ENCODE assay signal across 23 mouse cellular contexts in genomic region chr14:57363833-57364232, GRCm38 (mm10). TPM values are rescaled to one million over a fixed set of nuclear protein-coding genes. Genes with fewer than 3 reads are reported as not detected.
DNase-seq lines count a peak whose midpoint lies in the region; ATAC-seq and TF ChIP-seq lines count a peak whose summit lies in the region.
"Had no signal": no experiment of that assay in that cellular context is flagged by ENCODE, and none has a peak within 500 bp of the region (broad histone marks: within the 10 kb centered on the region; RNA-seq: fewer than 3 reads in every experiment).

No protein-coding gene starts in this region.

- no peak for TF ChIP-seq CTCF in kidney, adult 2 months (conservative IDR thresholded peaks at IDR 0.05; ENCODE audit: insufficient read depth, insufficient read length, low read depth, low read length)

- peak; percentile 41 for DNase-seq in kidney, adult 11 months
- DNase-seq in kidney, adult 2 months, result peak; percentile 58
- peak; percentile 24 for DNase-seq in kidney, postnatal 14 days
- peak; percentile 39 to 61 for DNase-seq in kidney, postnatal 36 days
- DNase-seq: adrenal gland, adult 8-10 months; adrenal gland, postnatal 14 days; adrenal gland, postnatal 36 days; B cell, adult 2 months; cerebellum, adult 11-12 months; cerebellum, adult 2 months; cerebellum, adult 9-10 months; cerebellum, postnatal 25 days had no signal

- no peak overlapping the region for H3K4me3 ChIP-seq in kidney, embryonic 14.5 days (ENCODE audit: low read length)
- no peak overlapping the region for H3K4me3 ChIP-seq in kidney, adult 2 months (ENCODE audit: insufficient read depth, low read depth, low read length)
- H3K4me3 ChIP-seq in kidney, embryonic 16.5 days (ENCODE audit: low read length), result no peak overlapping the region
- no peak overlapping the region for H3K4me3 ChIP-seq in kidney, embryonic 15.5 days (replicated peaks)
- H3K4me3 ChIP-seq: forebrain, embryonic 13.5 days had no signal

- no peak for TF ChIP-seq POLR2A in kidney, adult 2 months (IDR thresholded peaks at IDR 0.05; ENCODE audit: low read depth, low read length)

- H3K27me3 ChIP-seq in kidney, embryonic 14.5 days (ENCODE audit: control insufficient read depth, insufficient read depth, low read length), result no peaks in the 10 kb centered on the region
- H3K27me3 ChIP-seq in kidney, adult 2 months (replicated peaks; ENCODE audit: control insufficient read depth, insufficient read depth, low read length), result no peaks in the 10 kb centered on the region
- no peaks in the 10 kb centered on the region for H3K27me3 ChIP-seq in kidney, embryonic 16.5 days (ENCODE audit: insufficient read depth, low read length)
- H3K27me3 ChIP-seq in kidney, embryonic 15.5 days, result no peaks in the 10 kb centered on the region
- H3K27me3 ChIP-seq: CH12.LX; embryonic facial prominence, embryonic 12.5 days; Patski had no signal

- H3K4me2 ChIP-seq in kidney, embryonic 14.5 days (replicated peaks; ENCODE audit: low read depth, low read length), result no peak overlapping the region
- no peak overlapping the region for H3K4me2 ChIP-seq in kidney, embryonic 16.5 days (replicated peaks; ENCODE audit: low read depth, low read length)
- H3K4me2 ChIP-seq in kidney, embryonic 15.5 days, result no peak overlapping the region

- no peak for ATAC-seq in kidney, embryonic 14.5 days (ENCODE audit: low FRiP score, low TSS enrichment)
- ATAC-seq in kidney, embryonic 16.5 days (ENCODE audit: low FRiP score, low TSS enrichment), result no peak
- no peak; the same call in 1 of the 2 replicates for ATAC-seq in kidney, embryonic 15.5 days (replicated peaks; ENCODE audit: low FRiP score)
- ATAC-seq: activated CD4-positive, CD25-positive, alpha-beta regulatory T cell, adult 4 months; CD4-positive, CD25-positive, alpha-beta regulatory T cell, adult 4 months; Patski had no signal

- H3K36me3 ChIP-seq in kidney, embryonic 14.5 days (ENCODE audit: control insufficient read depth, insufficient read depth, low read length), result no peaks in the 10 kb centered on the region
- H3K36me3 ChIP-seq in kidney, adult 2 months (ENCODE audit: control insufficient read depth, insufficient read depth, low read length), result no peaks in the 10 kb centered on the region
- no peaks in the 10 kb centered on the region for H3K36me3 ChIP-seq in kidney, embryonic 16.5 days (ENCODE audit: insufficient read depth, low read length)
- no peaks in the 10 kb centered on the region for H3K36me3 ChIP-seq in kidney, embryonic 15.5 days
- H3K36me3 ChIP-seq: embryonic facial prominence, embryonic 10.5 days; embryonic facial prominence, embryonic 12.5 days had no signal

- no peak overlapping the region for H3K27ac ChIP-seq in kidney, embryonic 14.5 days (ENCODE audit: low read depth, low read length)
- peak overlapping the region; percentile 51 for H3K27ac ChIP-seq in kidney, adult 2 months (ENCODE audit: insufficient read depth, low read depth, low read length)
- no peak overlapping the region for H3K27ac ChIP-seq in kidney, embryonic 16.5 days (ENCODE audit: low read length)
- no peak overlapping the region for H3K27ac ChIP-seq in kidney, embryonic 15.5 days
- H3K27ac ChIP-seq: embryonic facial prominence, embryonic 10.5 days; embryonic facial prominence, embryonic 12.5 days; forebrain, embryonic 13.5 days had no signal

- no peak overlapping the region for H3K9ac ChIP-seq in kidney, embryonic 14.5 days (ENCODE audit: low read depth, low read length)
- H3K9ac ChIP-seq in kidney, embryonic 16.5 days (replicated peaks; ENCODE audit: low read length), result no peak overlapping the region
- no peak overlapping the region for H3K9ac ChIP-seq in kidney, embryonic 15.5 days
- H3K9ac ChIP-seq: embryonic facial prominence, embryonic 12.5 days; forebrain, embryonic 13.5 days had no signal

- no peaks in the 10 kb centered on the region for H3K9me3 ChIP-seq in kidney, embryonic 14.5 days (ENCODE audit: control insufficient read depth, low read length)
- H3K9me3 ChIP-seq in kidney, embryonic 16.5 days (ENCODE audit: low read length), result no peaks in the 10 kb centered on the region
- no peaks in the 10 kb centered on the region for H3K9me3 ChIP-seq in kidney, embryonic 15.5 days (replicated peaks)
- H3K9me3 ChIP-seq: embryonic facial prominence, embryonic 10.5 days; embryonic facial prominence, embryonic 12.5 days; forebrain, embryonic 13.5 days; G1E had no signal

- WGBS in kidney, embryonic 14.5 days, result 81% methylated on average over 6 of the region's 6 CpGs
- 59% methylated on average over 6 of the region's 6 CpGs for whole genome bisulfite sequencing in kidney, adult 2 months
- 87% methylated on average over 6 of the region's 6 CpGs for WGBS in kidney, embryonic 16.5 days
- 83% methylated on average over 6 of the region's 6 CpGs for WGBS in kidney, embryonic 15.5 days

- H3K4me1 ChIP-seq in kidney, embryonic 14.5 days (ENCODE audit: control insufficient read depth, insufficient read depth, low read length), result no peaks in the 10 kb centered on the region
- H3K4me1 ChIP-seq in kidney, adult 2 months (ENCODE audit: control insufficient read depth, insufficient read depth, low read length), result peaks cover 16% of the 10 kb centered on the region; the same call in 1 of the 2 replicates
- peaks cover 6% of the 10 kb centered on the region for H3K4me1 ChIP-seq in kidney, embryonic 16.5 days (ENCODE audit: insufficient read depth, low read length)
- H3K4me1 ChIP-seq in kidney, embryonic 15.5 days, result peaks cover 9% of the 10 kb centered on the region; the same call in 1 of the 2 replicates
- H3K4me1 ChIP-seq: forebrain, embryonic 13.5 days had no signal

RNA-seq across cellular contexts. Expression of gene Cryl1, which starts 34.5 kb away (rescaled TPM):
- 14.3 and 17.6 TPM in 2 replicates for polyA plus RNA-seq in kidney, embryonic 14.5 days (2014; fragmentation: Nextera tagmentation; extraction: Ambion mirVana)
- polyA plus RNA-seq in kidney, adult 2 months (2012; rRNA removed), result 577 and 580 TPM in 2 replicates
- polyA plus RNA-seq in kidney, embryonic 16.5 days (2015; fragmentation: Nextera tagmentation; extraction: Ambion mirVana), result 41.4 and 49.7 TPM in 2 replicates
- polyA plus RNA-seq in kidney, embryonic 15.5 days (2015; fragmentation: Nextera tagmentation; extraction: Ambion mirVana), result 26.8 and 26.9 TPM in 2 replicates

Comparison
In these comparisons a context has a peak if more than half of its experiments do, and no peak if none do; other contexts are left out.
1. RNA of gene Cryl1, which starts 34.5 kb away (polyA plus RNA-seq): 577 to 580 TPM in kidney, adult 2 months; 41.4 to 49.7 TPM in kidney, embryonic 16.5 days, 26.8 to 26.9 TPM in kidney, embryonic 15.5 days and 14.3 to 17.6 TPM in kidney, embryonic 14.5 days; every median in the first group is over 10 times any median in the second.
2. Peak in every context shown above with its lines, with median percentiles within 50 percentile points of each other: DNase-seq.